Mouse (Mus musculus) urinary bladder, postnatal 36 days (tissue): ENCODE measurements around the gene Trmt10c.
"Not testable (repeated sequence)": the region's sequence is repeated elsewhere in the genome, so short reads cannot be mapped to it uniquely, and the experiment has no call there.

Experiments
- DNase-seq, 2 experiments: peaks; one replicate each; pipeline ENCODE4 v3.0.0; 2022; ENCODE audit warnings: low spot score in 2 of 2, mixed read lengths in 1 of 2

The Trmt10c gene

GRCm38 (mm10) chr16:56048038-56048437 is 10.4 kb upstream of the Trmt10c start, which contains the start of gene Senp7:
Gene Senp7, plus strand, starts transcription at chr16:56048338.
- not testable (repeated sequence) for DNase-seq

- DNase-seq, result no peak
Observed at GRCm38 (mm10) chr16:56038090-56038489, 471 bp upstream of the Trmt10c start.

- no peak for DNase-seq
Observed at GRCm38 (mm10) chr16:56036501-56036900, 1.1 kb downstream of the Trmt10c start.

DNA sequence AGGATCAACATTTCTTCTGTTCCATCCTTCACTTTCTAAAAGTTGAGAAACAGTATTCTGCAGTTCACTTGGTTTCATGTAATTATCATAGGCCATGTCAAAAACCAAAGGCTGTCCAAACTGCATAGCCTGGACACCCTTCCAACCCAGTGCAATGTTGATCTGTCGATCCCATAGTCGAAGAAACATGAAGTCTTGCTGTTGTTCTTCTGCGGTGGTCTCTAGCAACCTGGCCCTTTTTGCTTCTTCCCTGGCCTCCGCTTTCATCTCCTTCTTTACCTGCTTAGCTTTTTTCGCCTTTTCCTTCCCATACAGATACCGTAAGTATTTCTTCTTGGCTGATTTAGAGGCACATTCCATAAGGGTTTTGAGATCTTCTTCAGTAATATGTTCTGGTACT is 3.1 kb downstream of the Trmt10c start:
- DNase-seq, result no peak

DNA sequence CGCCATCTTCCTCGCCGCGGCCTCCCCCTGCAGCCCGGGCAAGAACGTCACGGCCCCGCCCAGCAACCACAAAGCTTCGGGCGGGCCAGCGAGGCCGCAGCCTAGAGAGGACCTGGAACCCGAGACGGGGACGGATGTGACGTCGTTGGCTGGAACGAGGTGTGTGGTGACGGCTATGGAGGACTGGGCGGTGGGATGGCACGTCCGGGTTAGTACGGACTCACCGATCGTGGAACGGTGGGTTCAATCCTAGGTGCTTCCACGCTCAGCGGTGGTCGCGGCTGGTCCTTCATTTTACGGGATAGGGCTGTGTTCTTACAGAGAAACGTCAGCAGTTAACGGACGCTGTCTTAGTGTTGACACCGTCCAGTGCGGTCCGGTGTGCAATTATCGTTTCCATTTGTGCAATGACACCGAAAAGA is 7.9 kb downstream of the Trmt10c start, which contains the start of gene Pcnp:
Pcnp (minus strand) TSS at position 79 of the 422 bp plus-strand sequence.
- DNase-seq, result peak; percentile 97 to 98

GRCm38 (mm10) chr16:56028722-56029551 is 8.7 kb downstream of the Trmt10c start:
- DNase-seq, result no peak

DNA sequence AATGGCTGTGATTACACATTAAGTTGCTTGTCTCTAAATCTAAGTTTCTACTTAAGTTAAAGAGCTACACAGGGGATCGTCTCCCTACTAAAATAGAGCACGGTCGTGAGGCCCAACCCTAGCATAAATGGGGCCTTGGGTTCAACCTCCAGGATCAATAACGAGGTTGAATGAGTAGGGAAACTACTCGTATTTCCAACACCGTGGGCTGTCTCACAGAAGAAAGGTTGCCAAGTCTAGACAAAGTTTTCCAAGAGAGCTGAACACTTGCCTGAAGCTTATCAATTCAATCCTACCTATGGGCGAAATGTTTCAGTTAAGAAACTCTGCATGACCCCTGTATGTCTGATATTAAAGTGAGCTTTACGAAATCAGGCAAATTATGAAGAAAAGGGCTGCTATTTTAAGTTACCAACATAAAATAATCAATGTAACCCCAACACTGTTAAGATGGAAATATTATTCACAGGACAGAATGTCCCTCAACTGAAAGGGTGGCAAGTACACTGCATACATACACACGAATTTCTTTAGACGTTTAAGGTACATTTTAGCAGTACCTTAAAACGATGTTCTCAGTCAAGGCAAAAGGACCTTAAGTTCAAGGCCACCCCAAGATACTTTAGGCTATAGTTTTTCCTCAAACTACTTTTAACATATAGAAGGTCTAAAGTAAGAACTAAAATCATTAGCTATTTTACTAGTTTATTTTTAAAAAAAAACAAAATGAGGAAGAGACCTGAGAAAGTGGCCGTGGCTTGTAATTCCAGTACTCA is 9.6 kb downstream of the Trmt10c start:
- DNase-seq, result no peak

DNA sequence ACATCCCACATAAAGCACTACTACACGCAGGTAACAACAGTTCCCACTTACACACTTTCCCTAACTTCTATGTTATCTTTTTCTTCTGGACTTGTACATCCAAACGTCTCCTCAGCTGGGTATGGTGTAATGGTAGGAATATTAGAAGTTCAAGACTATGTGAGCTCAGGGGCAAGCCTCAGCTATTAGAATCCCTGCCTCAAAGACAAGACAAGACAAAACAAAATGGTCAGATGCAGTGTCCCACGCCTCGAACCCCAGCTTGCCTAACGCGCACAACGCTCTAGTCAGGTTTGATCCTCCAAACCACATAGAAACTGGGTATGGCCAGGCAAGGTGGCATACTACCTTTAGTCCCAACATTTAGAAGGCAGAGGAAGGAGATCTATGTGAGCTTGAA is 18.0 kb downstream of the Trmt10c start:
- DNase-seq, result no peak

GRCm38 (mm10) chr16:56014076-56014475 is 23.5 kb downstream of the Trmt10c start:
- DNase-seq, result no peak

DNA sequence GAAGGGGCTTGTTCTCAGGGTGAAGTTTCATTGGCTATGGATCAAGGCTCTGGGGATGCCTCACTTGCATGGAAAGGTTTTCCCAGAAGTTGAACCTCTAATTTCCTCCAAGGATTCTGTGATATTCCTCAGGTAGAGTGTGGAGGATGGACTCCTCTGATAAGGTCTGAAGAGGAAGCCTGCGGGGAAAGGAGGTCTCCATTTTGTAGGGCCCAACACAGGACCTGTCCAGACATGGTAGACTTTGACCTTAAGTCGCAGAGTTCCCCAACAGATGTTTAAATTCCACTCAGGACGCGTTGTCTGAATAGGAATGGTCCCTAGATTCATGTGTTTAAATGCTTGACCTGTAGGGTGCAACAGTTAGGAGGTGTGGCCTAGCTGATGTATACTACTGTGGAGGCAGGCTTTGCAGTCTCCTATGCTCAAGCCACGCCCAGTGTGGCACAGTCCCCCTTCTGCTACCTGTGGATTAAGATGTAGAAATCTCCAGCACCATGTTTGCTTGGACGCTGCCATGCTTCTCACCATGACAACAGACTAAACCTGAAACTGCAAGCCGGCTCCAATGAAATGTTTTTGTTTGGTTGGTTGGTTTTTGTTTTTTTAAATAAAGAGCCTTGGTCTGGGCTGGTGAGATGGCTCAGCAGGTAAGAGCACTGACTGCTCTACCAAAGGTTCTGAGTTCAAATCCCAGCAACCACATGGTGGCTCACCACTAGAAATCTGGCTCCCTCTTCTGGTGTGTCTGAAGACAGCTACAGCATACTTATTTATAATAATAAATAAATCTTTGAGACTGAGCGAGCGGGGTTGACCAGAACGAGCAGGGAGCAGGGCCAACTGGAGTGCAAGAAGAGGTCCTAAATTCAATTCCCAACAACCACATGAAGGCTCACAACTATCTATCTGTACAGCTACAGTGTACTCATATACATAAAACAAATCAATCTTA is 24.6 kb downstream of the Trmt10c start:
- no peak for DNase-seq

GRCm38 (mm10) chr16:56008862-56009261 is 28.8 kb downstream of the Trmt10c start:
- DNase-seq, result no peak

DNA sequence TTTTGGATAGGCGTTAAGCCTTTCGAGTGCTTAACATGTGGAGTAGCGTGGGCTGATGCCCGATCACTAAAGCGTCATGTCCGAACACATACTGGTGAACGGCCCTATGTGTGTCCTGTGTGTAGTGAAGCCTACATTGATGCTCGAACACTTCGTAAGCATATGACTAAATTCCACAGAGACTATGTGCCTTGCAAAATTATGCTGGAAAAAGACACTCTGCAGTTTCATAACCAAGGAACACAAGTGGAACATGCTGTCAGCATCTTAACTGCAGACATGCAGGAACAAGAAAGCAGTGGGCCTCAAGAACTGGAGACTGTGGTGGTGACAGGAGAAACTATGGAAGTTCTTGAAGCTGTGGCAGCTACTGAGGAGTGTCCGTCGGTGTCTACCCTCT is 30.8 kb downstream of the Trmt10c start:
- no peak for DNase-seq

DNA sequence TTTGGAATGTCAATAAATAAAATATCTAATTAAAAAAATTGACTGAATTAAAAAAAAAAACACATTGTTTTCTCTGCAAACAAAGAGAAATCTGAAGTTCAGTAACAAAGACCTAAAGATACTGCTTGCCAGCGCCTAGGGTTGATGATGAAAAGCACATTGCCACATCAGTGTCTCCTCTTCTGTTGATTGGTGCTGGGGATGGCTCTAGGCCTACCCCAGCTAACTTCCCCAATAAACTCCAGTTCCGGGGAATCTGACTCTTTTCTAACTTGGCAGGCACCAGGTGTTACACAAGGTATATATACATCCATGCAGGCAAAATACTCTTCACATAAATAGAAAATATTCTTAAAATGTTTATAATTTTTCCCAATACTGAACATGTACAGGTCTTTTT is 43.4 kb downstream of the Trmt10c start:
- no peak for DNase-seq

DNA sequence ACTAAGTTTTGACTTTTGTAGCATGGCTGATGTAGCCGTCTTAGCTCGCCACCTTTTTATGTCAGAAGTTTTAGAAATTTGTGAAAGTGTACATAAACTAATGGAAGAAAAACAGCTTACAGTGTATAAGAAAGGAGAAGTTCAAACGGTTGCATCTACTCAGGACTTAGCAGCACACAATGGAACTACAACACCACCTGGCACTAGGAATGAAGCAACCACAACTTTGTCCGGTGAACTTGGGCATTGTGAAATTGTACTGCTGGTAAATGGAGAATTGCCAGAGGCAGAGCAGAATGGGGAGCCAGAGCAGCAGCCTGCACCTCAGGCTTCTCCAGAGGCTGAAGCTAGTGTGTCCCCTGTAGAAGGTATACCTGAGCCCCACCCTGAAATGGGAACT is 47.3 kb downstream of the Trmt10c start:
- no peak for DNase-seq

- no peak for DNase-seq
Observed at GRCm38 (mm10) chr16:55986001-55986400, 51.6 kb downstream of the Trmt10c start.
